29 mouse cellular contexts compared by ENCODE assay signal in the genomic region with DNA sequence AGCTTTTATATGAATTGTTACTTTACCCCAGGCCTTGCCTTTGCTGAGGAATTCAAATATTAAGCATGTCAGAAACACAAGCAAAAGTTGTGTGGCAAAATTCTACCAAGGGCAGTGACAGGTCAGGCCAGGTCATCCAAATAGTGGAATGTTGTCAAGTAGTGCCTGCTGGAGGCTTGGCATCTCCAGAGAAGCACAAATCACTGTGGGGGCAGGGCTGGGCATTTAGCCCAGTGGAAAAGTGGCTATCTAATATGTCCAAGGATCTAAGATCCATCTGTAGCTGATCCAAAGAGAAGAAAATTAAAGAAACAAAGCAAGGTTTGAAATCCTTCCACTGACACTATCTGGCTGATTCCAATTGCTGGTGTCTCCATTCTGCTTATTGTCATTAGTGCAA. TPM values are rescaled to one million over a fixed set of nuclear protein-coding genes. Genes with fewer than 3 reads are reported as not detected.
"Had no signal": no experiment of that assay in that cellular context is flagged by ENCODE, and none has a peak within 500 bp of the region (broad histone marks: within the 10 kb centered on the region; RNA-seq: fewer than 3 reads in every experiment).

No protein-coding gene starts in this region.

- DNase-seq: kidney, postnatal 14 days; kidney, postnatal 4 days; lung, adult 18-20 months; lung, postnatal 10 days; lung, postnatal 36 days; retina, postnatal 1 day; right cerebral cortex, postnatal 25 days; spleen, adult 18-20 months; thymus, postnatal 25 days had no signal

- H3K27ac ChIP-seq: liver, embryonic 15.5 days; lung, embryonic 15.5 days; midbrain, embryonic 10.5 days; midbrain, embryonic 13.5 days; neural tube, embryonic 13.5 days; stomach, embryonic 15.5 days had no signal

- H3K27me3 ChIP-seq: liver, embryonic 15.5 days; lung, embryonic 15.5 days; megakaryocyte, embryonic 14.5 days; midbrain, embryonic 13.5 days; neural tube, embryonic 13.5 days; stomach, embryonic 15.5 days had no signal

- H3K4me3 ChIP-seq: liver, embryonic 15.5 days; lung, embryonic 15.5 days; megakaryocyte, embryonic 14.5 days; midbrain, embryonic 10.5 days; midbrain, embryonic 13.5 days; myocyte; neural tube, embryonic 13.5 days; stomach, embryonic 15.5 days had no signal

- H3K9me3 ChIP-seq: liver, embryonic 15.5 days; lung, embryonic 15.5 days; stomach, embryonic 15.5 days had no signal

- H3K36me3 ChIP-seq: liver, embryonic 15.5 days; lung, embryonic 15.5 days; midbrain, embryonic 10.5 days; midbrain, embryonic 13.5 days; neural tube, embryonic 13.5 days; stomach, embryonic 15.5 days had no signal

- H3K4me1 ChIP-seq: liver, embryonic 15.5 days; lung, embryonic 15.5 days; megakaryocyte, embryonic 14.5 days; midbrain, embryonic 10.5 days; midbrain, embryonic 13.5 days; neural tube, embryonic 13.5 days; stomach, embryonic 15.5 days had no signal

RNA-seq across cellular contexts. Expression of a gene that starts 12.9 kb away (rescaled TPM):
- total RNA-seq: layer of hippocampus, adult 18-20 months; layer of hippocampus, postnatal 14 days; left cerebral cortex, adult 18-20 months; left cerebral cortex, postnatal 36 days; monocyte, adult 5-6 weeks; neutrophil, adult 5-6 weeks had no signal
- polyA plus RNA-seq: kidney, embryonic 16.5 days; limb, embryonic 11.5 days; limb, embryonic 14.5 days; liver, embryonic 11.5 days; liver, embryonic 15.5 days; lung, embryonic 15.5 days; midbrain, embryonic 10.5 days; midbrain, embryonic 13.5 days; midbrain, embryonic 16.5 days; myocyte; neural tube, embryonic 13.5 days; stomach, embryonic 15.5 days; thymus, postnatal 0 days had no signal

RNA-seq across cellular contexts. Expression of a gene that starts 18.5 kb away (rescaled TPM):
- total RNA-seq: layer of hippocampus, adult 18-20 months; layer of hippocampus, postnatal 14 days; left cerebral cortex, adult 18-20 months; left cerebral cortex, postnatal 36 days; monocyte, adult 5-6 weeks; neutrophil, adult 5-6 weeks had no signal
- polyA plus RNA-seq: kidney, embryonic 16.5 days; limb, embryonic 11.5 days; limb, embryonic 14.5 days; liver, embryonic 11.5 days; liver, embryonic 15.5 days; lung, embryonic 15.5 days; midbrain, embryonic 10.5 days; midbrain, embryonic 13.5 days; midbrain, embryonic 16.5 days; myocyte; neural tube, embryonic 13.5 days; stomach, embryonic 15.5 days; thymus, postnatal 0 days had no signal
